Mouse (Mus musculus) hindbrain, embryonic 10.5 days (tissue): ENCODE measurements around the gene H2-T3. TPM values are rescaled to one million over a fixed set of nuclear protein-coding genes. Genes with fewer than 3 reads are reported as not detected.
"Not testable (repeated sequence)": the region's sequence is repeated elsewhere in the genome, so short reads cannot be mapped to it uniquely, and the experiment has no call there.

Source experiments
- DNase-seq: peaks from one replicate; pipeline ENCODE4 v3.0.0-alpha.2; 2017; ENCODE audit warnings: low spot score
- H3K27ac ChIP-seq: fragments of 300-500 bp; sonication (generic); 2 replicates; pipeline ENCODE4 v1.5.1; 2016; ENCODE audit warnings: mild to moderate bottlenecking, moderate library complexity
- H3K27me3 ChIP-seq: fragments of 300-500 bp; sonication (generic); 2 replicates; pipeline ENCODE4 v1.6.1; 2016; ENCODE audit warnings: mild to moderate bottlenecking; ENCODE audit not compliant: poor library complexity, insufficient read depth, severe bottlenecking
- H3K36me3 ChIP-seq: fragments of 300-500 bp; sonication (generic); 2 replicates; pipeline ENCODE4 v1.6.1; 2016; ENCODE audit warnings: mild to moderate bottlenecking, moderate library complexity
- H3K4me1 ChIP-seq: fragments of 300-500 bp; sonication (generic); replicated peaks from 2 replicates; pipeline ENCODE4 v1.6.1; 2016; ENCODE audit warnings: mild to moderate bottlenecking
- H3K4me3 ChIP-seq: fragments of 300-500 bp; sonication (generic); 2 replicates; pipeline ENCODE4 v1.5.1; 2016; ENCODE audit warnings: mild to moderate bottlenecking, moderate library complexity
- H3K9me3 ChIP-seq: fragments of 300-500 bp; sonication (generic); 2 replicates; pipeline ENCODE4 v1.6.1; 2016; ENCODE audit warnings: mild to moderate bottlenecking, moderate library complexity
- WGBS: fragments of 180-500 bp; shearing (Covaris S2); methylation state at CpG from one replicate; pipeline ENCODE4 v1.1.7; 2016; 5-methylcytosine and 5-hydroxymethylcytosine counted together
- polyA plus RNA-seq: library from polyadenylated mRNA; unstranded; fragments of >200 nt; fragmentation: Nextera tagmentation; extraction: Ambion mirVana; gene quantifications from 2 replicates; pipeline ENCODE4 v1.2.1, GENCODE M21; 2016

Gene H2-T3
- polyA plus RNA-seq, 1 experiment from 2014 or later, result not detected

DNA sequence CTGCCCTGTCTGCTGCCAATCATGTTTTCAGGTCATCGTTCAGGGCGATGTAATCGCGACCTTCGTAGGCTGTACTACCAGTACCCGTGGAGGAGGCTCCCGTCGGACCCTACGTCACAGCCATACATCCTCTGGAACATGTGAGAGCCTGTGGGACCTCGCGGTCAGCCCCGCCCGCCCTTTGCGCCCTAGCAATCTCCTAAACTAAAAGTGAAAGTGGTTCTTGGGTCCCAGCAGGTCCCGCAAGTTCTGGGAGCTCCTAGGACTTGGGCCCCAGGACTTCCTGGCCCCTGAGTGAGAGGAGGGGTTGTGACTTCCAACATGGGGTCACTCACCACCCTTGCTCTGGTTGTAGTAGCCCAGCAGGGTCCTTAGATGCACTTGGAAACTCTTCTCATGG is 15.4 kb upstream of the H2-T3 start:
- Histone ChIP-seq H3K4me1 (peaks cover 11% of the 10 kb centered on the region), H3K36me3 (no peaks in the 10 kb centered on the region), H3K4me3 (peak overlapping the region; percentile 52), H3K9me3 (no peaks in the 10 kb centered on the region), H3K27ac (no peak overlapping the region), H3K27me3 (peaks cover 87% of the 10 kb centered on the region)
- peak; percentile 25 for DNase-seq
- WGBS, result under 1% methylated on average over 15 of the region's 15 CpGs

DNA sequence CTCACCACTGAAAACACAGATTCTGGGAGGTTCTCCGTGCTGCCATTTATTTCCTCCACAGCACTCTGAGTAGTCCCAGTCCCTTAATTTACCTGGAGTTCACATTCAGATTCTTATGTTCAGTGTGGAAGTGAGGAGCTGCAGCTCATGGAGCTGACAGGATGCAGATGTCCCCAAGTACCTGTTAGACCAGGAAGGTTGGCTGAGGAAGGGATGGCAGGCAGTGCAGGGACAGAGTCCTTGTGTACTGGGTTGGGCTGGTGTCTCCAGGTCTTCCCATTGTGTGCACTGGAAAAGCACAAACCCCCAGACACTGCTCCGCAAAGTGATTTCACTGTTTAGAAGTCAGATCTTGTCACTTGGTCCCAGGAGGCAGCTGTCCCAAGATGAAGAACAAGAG is 11.8 kb upstream of the H2-T3 start:
- Histone ChIP-seq H3K4me3 (no peak overlapping the region), H3K27ac (no peak overlapping the region), H3K27me3 (peaks cover 77% of the 10 kb centered on the region), H3K4me1 (peaks cover 11% of the 10 kb centered on the region), H3K9me3 (no peaks in the 10 kb centered on the region), H3K36me3 (no peaks in the 10 kb centered on the region)
- no peak for DNase-seq
- WGBS, result 88% methylated on average over 2 of the region's 2 CpGs

DNA sequence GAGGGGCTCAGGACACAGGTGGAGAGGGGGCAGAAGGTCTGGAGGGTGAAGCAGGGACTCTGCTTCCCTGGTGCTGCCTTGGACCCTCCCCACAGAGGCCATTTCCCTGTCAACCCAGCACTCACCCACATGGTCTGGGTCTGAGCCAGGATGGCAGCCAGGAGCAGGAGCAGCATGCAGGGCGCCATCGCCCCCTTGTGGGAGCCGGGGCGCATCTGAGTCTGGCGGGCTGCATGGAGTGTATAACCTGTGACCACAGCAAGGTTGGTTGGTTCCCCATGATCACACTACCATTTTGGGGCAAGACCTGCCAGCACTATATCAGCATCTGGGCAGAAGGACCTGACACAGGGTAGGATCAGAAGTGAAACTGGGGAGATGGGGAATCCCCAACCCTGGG is 8.2 kb upstream of the H2-T3 start:
- no peak overlapping the region for H3K27ac ChIP-seq
- peaks cover 52% of the 10 kb centered on the region for H3K27me3 ChIP-seq
- no peaks in the 10 kb centered on the region for H3K9me3 ChIP-seq
- DNase-seq, result no peak
- 6% methylated on average over 5 of the region's 5 CpGs for WGBS
- H3K36me3 ChIP-seq, result no peaks in the 10 kb centered on the region
- H3K4me3 ChIP-seq, result no peak overlapping the region
- H3K4me1 ChIP-seq, result no peaks in the 10 kb centered on the region

DNA sequence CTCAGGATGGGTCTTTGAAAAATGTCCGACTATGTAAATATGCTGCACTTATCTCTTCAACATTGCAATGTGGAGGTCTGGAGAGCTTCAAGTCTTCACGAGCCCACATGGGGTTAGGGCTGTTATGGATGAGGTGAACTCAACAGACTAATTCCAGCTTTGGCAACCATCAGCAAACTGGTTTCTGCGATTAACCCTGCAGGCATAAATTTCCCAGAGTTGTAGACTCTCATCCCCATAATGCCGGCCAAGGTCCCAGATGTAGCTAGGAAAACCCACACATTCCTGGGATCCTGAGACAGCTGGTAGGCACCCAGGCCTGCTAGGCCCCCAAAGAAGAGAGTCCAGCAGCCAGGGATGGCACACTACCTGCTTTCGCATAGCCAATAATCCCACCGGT is 4.4 kb upstream of the H2-T3 start:
- H3K27me3 ChIP-seq, result peaks cover 62% of the 10 kb centered on the region
- no peak overlapping the region for H3K4me3 ChIP-seq
- no peaks in the 10 kb centered on the region for H3K9me3 ChIP-seq
- no peaks in the 10 kb centered on the region for H3K36me3 ChIP-seq
- 85% methylated on average over 6 of the region's 6 CpGs for WGBS
- H3K4me1 ChIP-seq, result no peaks in the 10 kb centered on the region
- no peak overlapping the region for H3K27ac ChIP-seq
- no peak for DNase-seq

DNA sequence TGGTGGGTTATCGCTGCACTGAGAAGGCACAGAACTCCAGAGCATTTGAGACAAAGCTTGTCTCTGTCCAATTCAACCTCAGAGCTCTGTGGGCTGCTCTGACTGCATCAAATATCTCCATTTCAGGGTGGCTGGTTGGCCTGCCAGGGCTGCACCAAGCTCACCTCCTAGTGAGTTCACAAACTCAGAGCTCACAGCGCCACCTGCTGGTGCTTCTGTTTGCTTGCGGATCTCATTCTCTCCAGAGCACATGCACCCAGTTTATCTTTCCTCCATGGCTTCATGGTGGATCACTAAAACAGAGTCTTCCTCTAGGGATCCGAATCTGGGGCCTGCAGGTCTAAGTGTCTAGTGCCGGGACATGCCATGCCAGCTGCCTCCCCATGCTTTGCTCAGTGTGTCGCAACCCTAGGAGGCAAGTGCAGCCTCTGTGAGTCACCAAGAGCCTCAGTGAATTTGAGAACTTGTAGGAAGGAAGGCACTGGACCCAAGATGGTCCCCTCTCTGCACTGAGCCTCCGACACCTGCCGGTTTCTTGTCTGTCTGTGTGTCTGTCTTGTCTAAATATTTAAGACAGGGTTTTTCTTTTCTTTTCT is 3.6 kb upstream of the H2-T3 start:
- no peak overlapping the region for H3K27ac ChIP-seq

DNA sequence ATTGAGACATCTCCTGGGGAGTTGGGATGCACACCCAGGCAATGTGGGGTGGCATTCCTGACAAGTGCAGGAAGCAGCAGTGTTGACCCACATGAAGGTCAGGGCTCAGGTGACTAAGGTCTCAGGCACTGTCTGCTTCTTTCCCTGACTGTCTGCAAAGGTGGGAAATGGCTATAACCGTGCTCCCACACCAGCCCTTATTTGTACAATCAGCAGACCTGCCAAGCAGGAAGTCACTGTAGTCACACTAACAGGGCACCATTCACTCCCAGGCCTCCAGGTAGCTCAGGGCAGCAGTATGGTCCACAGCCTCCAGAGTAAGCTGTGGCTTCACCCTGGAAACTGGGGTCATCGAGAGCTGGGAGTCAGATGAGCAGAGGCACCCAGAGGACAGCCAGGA is 2.3 kb upstream of the H2-T3 start:
- no peak overlapping the region for H3K27ac ChIP-seq
- peaks cover 65% of the 10 kb centered on the region for H3K27me3 ChIP-seq
- H3K4me1 ChIP-seq, result no peaks in the 10 kb centered on the region
- WGBS, result 73% methylated on average over 2 of the region's 2 CpGs
- no peak for DNase-seq
- no peaks in the 10 kb centered on the region for H3K36me3 ChIP-seq
- H3K4me3 ChIP-seq, result no peak overlapping the region
- no peaks in the 10 kb centered on the region for H3K9me3 ChIP-seq

More for the DNA sequence above, 3.6 kb upstream of the H2-T3 start:
- 30% methylated on average over 8 of the region's 8 CpGs for WGBS
- Histone ChIP-seq H3K36me3 (no peaks in the 10 kb centered on the region), H3K27me3 (peaks cover 62% of the 10 kb centered on the region), H3K9me3 (no peaks in the 10 kb centered on the region), H3K4me1 (no peaks in the 10 kb centered on the region), H3K4me3 (no peak overlapping the region)
- DNase-seq, result peak; percentile 83

DNA sequence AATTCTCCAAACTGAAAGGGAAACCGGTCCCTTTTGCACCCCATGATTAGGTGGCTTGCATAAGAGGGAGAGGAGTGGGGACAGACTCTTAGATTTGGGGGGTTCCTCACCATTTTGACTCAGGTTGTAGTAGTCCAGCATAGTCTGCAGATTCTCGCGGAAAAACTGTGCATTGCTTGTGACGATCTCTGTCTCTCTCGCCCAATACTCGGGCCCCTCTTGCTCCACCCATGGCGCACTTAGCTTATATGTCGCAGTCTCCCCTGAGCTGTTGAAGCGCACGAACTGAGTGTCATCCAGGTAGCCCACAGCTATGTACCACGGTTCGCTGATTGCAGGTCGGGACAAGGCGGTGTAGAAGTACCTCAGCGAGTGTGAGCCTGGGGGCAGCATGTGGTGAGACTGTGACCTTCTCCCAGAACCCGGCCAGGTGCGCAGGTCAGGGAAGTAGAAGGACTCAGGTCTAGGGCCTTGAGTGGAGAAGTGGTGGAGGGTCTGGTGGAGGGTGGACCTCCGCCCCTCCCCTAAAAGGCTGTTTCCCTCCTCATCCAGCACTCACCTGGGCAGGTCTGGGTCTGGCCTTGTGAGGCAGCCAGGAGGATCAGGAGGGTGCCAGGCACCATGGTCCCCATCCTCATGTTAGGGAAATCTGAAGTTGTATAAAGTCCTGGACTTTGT is 457 bp downstream of the H2-T3 start:
- 36% methylated on average over 18 of the region's 18 CpGs for WGBS
- no peak for DNase-seq
- Histone ChIP-seq H3K4me1 (no peaks in the 10 kb centered on the region), H3K36me3 (no peaks in the 10 kb centered on the region), H3K4me3 (no peak overlapping the region), H3K9me3 (no peaks in the 10 kb centered on the region), H3K27ac (no peak overlapping the region), H3K27me3 (peaks cover 77% of the 10 kb centered on the region)

DNA sequence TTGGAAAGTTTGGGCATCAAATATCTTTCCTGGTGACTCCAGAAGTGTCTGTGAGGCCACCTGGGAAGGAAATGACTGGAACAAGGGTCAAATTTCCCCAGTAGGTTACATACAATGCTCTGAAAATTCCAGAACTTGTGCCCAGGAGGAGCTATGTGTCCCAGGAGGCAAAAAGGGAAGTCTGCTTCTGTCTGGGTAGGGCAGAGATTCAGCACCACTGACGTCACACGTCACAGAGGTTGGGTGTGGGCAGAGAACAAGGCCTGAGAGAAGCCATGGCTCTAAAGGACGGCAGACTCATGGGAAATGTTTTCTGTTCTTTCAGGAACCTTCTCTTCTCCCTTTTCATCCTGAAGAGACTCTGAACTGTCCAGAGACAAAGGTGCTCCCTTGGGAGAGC is 2.5 kb downstream of the H2-T3 start:
- peaks cover 83% of the 10 kb centered on the region for H3K27me3 ChIP-seq
- 68% methylated on average over 3 of the region's 3 CpGs for WGBS
- H3K27ac ChIP-seq, result no peak overlapping the region
- DNase-seq, result no peak
- H3K4me1 ChIP-seq, result no peaks in the 10 kb centered on the region
- no peak overlapping the region for H3K4me3 ChIP-seq
- no peaks in the 10 kb centered on the region for H3K36me3 ChIP-seq
- H3K9me3 ChIP-seq, result no peaks in the 10 kb centered on the region

DNA sequence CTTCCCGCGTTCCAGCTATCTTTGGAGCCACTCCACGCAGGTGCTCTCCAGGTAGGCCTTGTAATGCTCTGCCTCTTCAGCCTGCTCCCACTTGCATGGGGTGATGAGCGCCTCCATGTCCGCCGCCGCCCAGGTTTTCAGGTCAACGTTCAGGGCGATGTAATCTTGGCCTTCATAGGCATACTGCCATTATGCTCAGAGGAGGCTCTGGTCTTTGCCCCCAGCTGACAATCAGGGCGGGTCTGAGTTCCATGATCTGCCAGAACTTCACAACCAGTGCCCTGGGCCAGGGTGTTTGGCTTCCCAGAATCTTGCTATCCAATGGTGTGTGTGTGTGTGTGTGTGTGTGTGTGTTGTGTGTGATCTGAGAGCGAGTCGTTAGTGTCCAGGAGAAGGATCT is 7.9 kb downstream of the H2-T3 start:
- DNase-seq, result no peak
- no peaks in the 10 kb centered on the region for H3K9me3 ChIP-seq
- no peak overlapping the region for H3K27ac ChIP-seq
- H3K4me1 ChIP-seq, result 0 out of 2 replicates have a peak, but pooled peaks cover 3% of the 10 kb centered on the region
- H3K4me3 ChIP-seq, result no peak overlapping the region
- 75% methylated on average over 12 of the region's 12 CpGs for WGBS
- H3K36me3 ChIP-seq, result no peaks in the 10 kb centered on the region
- H3K27me3 ChIP-seq, result peaks cover 76% of the 10 kb centered on the region

DNA sequence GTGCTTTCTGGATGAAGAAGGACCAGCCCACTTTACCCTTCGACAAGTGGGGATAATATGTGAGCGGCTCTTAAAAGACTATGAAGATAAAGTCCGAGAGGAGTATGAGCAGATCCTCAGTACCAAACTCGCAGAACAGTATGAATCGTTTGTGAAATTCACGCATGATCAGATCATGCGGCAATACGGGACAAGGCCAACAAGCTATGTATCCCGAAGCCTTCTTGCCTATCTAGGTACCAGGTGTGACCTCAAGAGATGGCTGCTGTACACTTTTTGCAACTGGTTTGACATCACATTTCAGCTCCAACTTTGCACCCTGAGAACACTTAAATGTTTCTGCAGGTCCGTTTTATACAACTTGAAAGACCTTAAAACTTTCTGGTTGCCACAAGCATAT is 10.6 kb downstream of the H2-T3 start:
- peak overlapping the region; percentile 48 for H3K4me3 ChIP-seq
- H3K27me3 ChIP-seq, result peaks cover 58% of the 10 kb centered on the region
- not testable (repeated sequence) for H3K4me1 ChIP-seq, H3K36me3 ChIP-seq, H3K27ac ChIP-seq, H3K9me3 ChIP-seq, DNase-seq
- 16% methylated on average over 10 of the region's 10 CpGs for WGBS

DNA sequence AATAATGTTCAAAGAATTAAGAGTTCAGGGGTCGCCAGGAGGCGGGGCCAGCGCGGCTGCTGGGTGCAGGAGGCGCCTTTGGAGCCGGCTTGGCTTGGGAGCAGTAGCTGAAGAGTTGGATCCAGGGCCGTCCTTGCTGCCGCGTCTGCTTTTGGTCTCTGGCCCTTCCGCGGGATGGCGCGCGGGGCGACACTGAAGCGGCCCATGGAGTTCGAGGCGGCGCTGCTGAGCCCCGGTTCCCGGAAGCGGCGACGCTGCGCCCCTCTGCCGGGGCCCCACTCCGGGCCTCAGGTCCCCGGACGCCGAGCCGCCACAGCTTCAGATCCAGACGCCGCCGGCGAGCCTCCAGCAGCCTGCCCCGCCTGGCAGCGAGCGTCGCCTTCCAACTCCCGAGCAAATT is 11.1 kb downstream of the H2-T3 start:
- WGBS, result under 1% methylated on average over 40 of the region's 40 CpGs
- peak; percentile 65 for DNase-seq
- H3K4me1 ChIP-seq, H3K9me3 ChIP-seq, H3K36me3 ChIP-seq, H3K27ac ChIP-seq: not testable (repeated sequence)
- Histone ChIP-seq H3K27me3 (peaks cover 56% of the 10 kb centered on the region), H3K4me3 (peak overlapping the region; percentile 48)

DNA sequence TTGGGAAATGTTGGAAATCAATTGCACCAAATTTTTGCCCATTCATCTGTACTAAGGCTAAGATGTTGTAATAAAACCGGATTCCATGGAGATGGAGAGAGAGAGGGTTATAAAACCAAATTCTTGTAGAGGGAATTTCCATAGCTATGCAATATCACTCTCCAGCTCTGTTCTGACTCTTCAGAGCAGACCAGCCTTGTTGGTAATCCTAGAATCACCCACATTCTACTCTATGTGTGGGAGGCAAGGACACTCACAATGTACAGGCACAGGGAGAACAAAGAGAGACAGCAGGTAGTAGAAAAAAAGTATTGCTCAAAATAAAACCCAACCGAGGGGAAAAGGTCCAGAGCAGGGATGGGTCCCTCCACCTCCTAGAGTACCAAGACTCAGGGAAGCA is 14.0 kb downstream of the H2-T3 start:
- not testable (repeated sequence) for H3K9me3 ChIP-seq, H3K36me3 ChIP-seq, H3K27ac ChIP-seq, H3K4me3 ChIP-seq, DNase-seq, H3K4me1 ChIP-seq
- H3K27me3 ChIP-seq, result peaks cover 31% of the 10 kb centered on the region
- WGBS, result no CpG with 5 or more reads among the region's 2 CpGs

DNA sequence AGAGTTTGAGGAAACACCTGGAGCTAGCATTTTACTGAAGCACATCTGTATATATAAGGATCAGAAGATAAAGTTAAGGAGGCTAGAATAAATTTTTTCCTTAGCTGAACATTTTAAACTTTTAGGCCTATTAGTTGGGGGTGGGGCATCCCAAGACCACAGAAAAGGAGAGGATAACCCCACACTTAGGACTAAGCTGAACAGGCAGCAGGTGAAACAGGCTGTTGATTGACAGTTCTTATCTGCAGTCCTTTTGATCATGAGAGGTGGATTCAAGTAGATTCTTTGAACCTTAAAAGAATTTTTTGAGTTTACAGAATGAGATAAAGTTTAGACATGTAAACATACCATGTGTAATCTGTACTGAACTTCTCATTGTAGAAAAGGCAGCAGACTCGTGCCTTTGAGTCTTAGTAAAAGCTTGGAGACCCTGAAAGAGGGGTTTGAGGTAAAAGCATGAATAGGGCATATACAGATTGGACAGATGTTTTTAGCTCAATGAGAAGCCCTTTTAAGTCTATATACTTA is 19.7 kb downstream of the H2-T3 start:
- H3K9me3 ChIP-seq, result no peaks in the 10 kb centered on the region
- WGBS, result 61% methylated on average over 1 of the region's 1 CpGs
- peaks cover 11% of the 10 kb centered on the region; the same call in 1 of the 2 replicates for H3K4me1 ChIP-seq
- no peak overlapping the region for H3K27ac ChIP-seq
- peaks cover 50% of the 10 kb centered on the region for H3K27me3 ChIP-seq
- no peaks in the 10 kb centered on the region for H3K36me3 ChIP-seq
- DNase-seq, result no peak
- no peak overlapping the region for H3K4me3 ChIP-seq
